Mouse (Mus musculus): ENCODE measurements at regions not wholly inside any gene's neighbourhood (a gene's known extent, or its start where the extent isn't known, plus 50 kb on each side); places are given as distances from the start of the nearest gene placed in this dataset.
A peak's percentile ranks its signal among the peaks of the same experiment; 100 is the strongest.

- ATAC-seq (ENCODE audit: insufficient read depth) (no peak), DNase-seq (ENCODE audit: low read depth in 3 of 3, low spot score in 3 of 3) (no peak)
- 60% methylated on average over 8 of the region's 8 CpGs for WGBS (ENCODE audit: insufficient replicate concordance)
- H3K9ac ChIP-seq (replicated peaks), result no peak overlapping the region
- no peaks in the 10 kb centered on the region for H3K36me3 ChIP-seq (replicated peaks; ENCODE audit: control insufficient read depth, insufficient read depth, low read depth)
- no peaks in the 10 kb centered on the region for H3K27me3 ChIP-seq (ENCODE audit: control insufficient read depth, insufficient read depth, low read length)
- no peaks in the 10 kb centered on the region for H3K9me3 ChIP-seq (ENCODE audit: control insufficient read depth, low read length)
- H3K4me1 ChIP-seq (replicated peaks; ENCODE audit: control insufficient read depth in 2 of 2, insufficient read depth in 2 of 2, low read length in 1 of 2), result no peaks in the 10 kb centered on the region
- H3K4me2 ChIP-seq (ENCODE audit: low read depth), result no peak overlapping the region
- no peak overlapping the region for H3K4me3 ChIP-seq (ENCODE audit: insufficient read depth in 1 of 2, low read depth in 2 of 2, low read length in 2 of 2)
- TF ChIP-seq EP300 (IDR thresholded peaks at IDR 0.05; ENCODE audit: low read depth), result no peak
- TF ChIP-seq CTCF (IDR thresholded peaks at IDR 0.05; ENCODE audit: low read depth), result no peak
- no peak overlapping the region for H3K27ac ChIP-seq
Measured at GRCm38 (mm10) chr14:68973636-68974101, 320.4 kb downstream of the Synb start.

GRCm38 (mm10) chr14:68966758-68967157 is 327.3 kb downstream of the Synb start:
- Histone ChIP-seq H3K36me3 (replicated peaks; ENCODE audit: control insufficient read depth, insufficient read depth, low read depth) (no peaks in the 10 kb centered on the region), H3K4me1 (replicated peaks; ENCODE audit: control insufficient read depth in 2 of 2, insufficient read depth in 2 of 2, low read length in 1 of 2) (no peaks in the 10 kb centered on the region), H3K27me3 (ENCODE audit: control insufficient read depth, insufficient read depth, low read length) (no peaks in the 10 kb centered on the region), H3K27ac (no peak overlapping the region), H3K9me3 (ENCODE audit: control insufficient read depth, low read length) (no peaks in the 10 kb centered on the region), H3K4me2 (ENCODE audit: low read depth) (no peak overlapping the region), H3K4me3 (ENCODE audit: insufficient read depth in 1 of 2, low read depth in 2 of 2, low read length in 2 of 2) (no peak overlapping the region), H3K9ac (replicated peaks) (no peak overlapping the region)
- WGBS (ENCODE audit: insufficient replicate concordance), result 6% methylated on average over 1 of the region's 1 CpGs
- peak in 1 of 3 experiments; percentile 17 for DNase-seq (ENCODE audit: low read depth in 3 of 3, low spot score in 3 of 3)
- no peak for ATAC-seq (ENCODE audit: insufficient read depth)
- TF ChIP-seq EP300 (IDR thresholded peaks at IDR 0.05; ENCODE audit: low read depth), result no peak
- TF ChIP-seq CTCF (IDR thresholded peaks at IDR 0.05; ENCODE audit: low read depth), result peak; percentile 68

- Histone ChIP-seq H3K27me3 (ENCODE audit: control insufficient read depth, insufficient read depth, low read length) (no peaks in the 10 kb centered on the region), H3K27ac (no peak overlapping the region), H3K9me3 (ENCODE audit: control insufficient read depth, low read length) (no peaks in the 10 kb centered on the region), H3K4me3 (ENCODE audit: insufficient read depth in 1 of 2, low read depth in 2 of 2, low read length in 2 of 2) (no peak overlapping the region), H3K36me3 (replicated peaks; ENCODE audit: control insufficient read depth, insufficient read depth, low read depth) (no peaks in the 10 kb centered on the region), H3K4me1 (replicated peaks; ENCODE audit: control insufficient read depth in 2 of 2, insufficient read depth in 2 of 2, low read length in 1 of 2) (no peaks in the 10 kb centered on the region), H3K4me2 (ENCODE audit: low read depth) (no peak overlapping the region), H3K9ac (replicated peaks) (no peak overlapping the region)
- DNase-seq (ENCODE audit: low read depth in 3 of 3, low spot score in 3 of 3), result no peak
- ATAC-seq (ENCODE audit: insufficient read depth), result no peak
- TF ChIP-seq CTCF (IDR thresholded peaks at IDR 0.05; ENCODE audit: low read depth) (no peak), EP300 (IDR thresholded peaks at IDR 0.05; ENCODE audit: low read depth) (no peak)
- 55% methylated on average over 9 of the region's 9 CpGs for WGBS (ENCODE audit: insufficient replicate concordance)
Measured at GRCm38 (mm10) chr14:68954577-68955460, 339.3 kb downstream of the Synb start.

DNA sequence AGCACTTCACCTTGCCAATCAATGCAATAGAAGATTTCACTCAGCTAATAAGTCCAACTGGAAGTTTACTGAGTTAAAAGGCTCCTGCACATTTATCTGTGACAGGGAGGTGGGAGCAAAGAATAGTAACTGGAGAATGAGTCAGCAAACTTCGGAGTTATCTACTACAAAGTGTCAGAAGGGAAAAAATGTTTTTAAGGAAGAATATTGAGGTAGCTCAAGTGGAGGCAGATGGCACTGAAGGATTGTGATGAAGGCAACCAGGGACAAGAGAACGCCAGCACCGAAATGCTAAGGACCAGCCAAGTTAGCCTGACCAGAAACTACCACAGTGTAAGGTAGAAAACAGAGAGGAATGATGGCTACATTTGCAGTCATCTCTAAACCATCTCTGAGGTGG is 348.2 kb downstream of the Synb start:
- no peak overlapping the region for H3K4me2 ChIP-seq (ENCODE audit: low read depth)
- H3K27me3 ChIP-seq (ENCODE audit: control insufficient read depth, insufficient read depth, low read length), result no peaks in the 10 kb centered on the region
- DNase-seq (ENCODE audit: low read depth in 3 of 3, low spot score in 3 of 3), result no peak
- H3K4me3 ChIP-seq (ENCODE audit: insufficient read depth in 1 of 2, low read depth in 2 of 2, low read length in 2 of 2), result no peak overlapping the region
- H3K9me3 ChIP-seq (ENCODE audit: control insufficient read depth, low read length), result no peaks in the 10 kb centered on the region
- 36% methylated on average over 3 of the region's 3 CpGs for WGBS (ENCODE audit: insufficient replicate concordance)
- H3K36me3 ChIP-seq (replicated peaks; ENCODE audit: control insufficient read depth, insufficient read depth, low read depth), result no peaks in the 10 kb centered on the region
- H3K27ac ChIP-seq, result no peak overlapping the region
- no peak overlapping the region for H3K9ac ChIP-seq (replicated peaks)
- TF ChIP-seq EP300 (IDR thresholded peaks at IDR 0.05; ENCODE audit: low read depth) (no peak), CTCF (IDR thresholded peaks at IDR 0.05; ENCODE audit: low read depth) (no peak)
- ATAC-seq (ENCODE audit: insufficient read depth), result no peak
- H3K4me1 ChIP-seq (replicated peaks; ENCODE audit: control insufficient read depth in 2 of 2, insufficient read depth in 2 of 2, low read length in 1 of 2), result no peaks in the 10 kb centered on the region

DNA sequence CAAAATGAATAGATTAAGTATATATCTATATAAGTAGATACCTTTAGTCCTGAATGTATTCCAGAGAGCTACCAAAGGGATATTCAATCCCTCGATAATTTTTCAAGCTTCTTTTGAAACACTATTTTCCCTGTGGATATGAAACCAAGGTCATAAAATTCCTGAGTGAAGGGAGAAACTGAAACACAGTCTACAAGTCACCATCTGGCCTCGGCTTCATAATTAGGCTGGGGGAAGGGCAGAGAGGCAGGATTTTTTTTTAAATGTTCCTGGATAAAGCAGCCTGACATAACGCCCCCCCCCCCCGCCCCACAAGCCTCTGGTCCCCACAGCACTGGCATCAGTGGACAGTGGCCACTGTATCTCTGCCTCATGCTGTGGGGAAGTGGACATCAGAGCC is 348.7 kb downstream of the Synb start:
- no peak for DNase-seq (ENCODE audit: low read depth in 3 of 3, low spot score in 3 of 3)
- 63% methylated on average over 4 of the region's 4 CpGs for WGBS (ENCODE audit: insufficient replicate concordance)

More for the DNA sequence above, 348.7 kb downstream of the Synb start:
- Histone ChIP-seq H3K4me3 (ENCODE audit: insufficient read depth in 1 of 2, low read depth in 2 of 2, low read length in 2 of 2) (no peak overlapping the region), H3K27me3 (ENCODE audit: control insufficient read depth, insufficient read depth, low read length) (no peaks in the 10 kb centered on the region), H3K36me3 (replicated peaks; ENCODE audit: control insufficient read depth, insufficient read depth, low read depth) (no peaks in the 10 kb centered on the region), H3K27ac (no peak overlapping the region), H3K9me3 (ENCODE audit: control insufficient read depth, low read length) (no peaks in the 10 kb centered on the region), H3K4me2 (ENCODE audit: low read depth) (no peak overlapping the region), H3K4me1 (replicated peaks; ENCODE audit: control insufficient read depth in 2 of 2, insufficient read depth in 2 of 2, low read length in 1 of 2) (no peaks in the 10 kb centered on the region), H3K9ac (replicated peaks) (no peak overlapping the region)
- no peak for TF ChIP-seq CTCF (IDR thresholded peaks at IDR 0.05; ENCODE audit: low read depth)
- TF ChIP-seq EP300 (IDR thresholded peaks at IDR 0.05; ENCODE audit: low read depth), result no peak
- ATAC-seq (ENCODE audit: insufficient read depth), result no peak
